Comparison of ENCODE assay signal across 25 mouse cellular contexts in the genomic region with DNA sequence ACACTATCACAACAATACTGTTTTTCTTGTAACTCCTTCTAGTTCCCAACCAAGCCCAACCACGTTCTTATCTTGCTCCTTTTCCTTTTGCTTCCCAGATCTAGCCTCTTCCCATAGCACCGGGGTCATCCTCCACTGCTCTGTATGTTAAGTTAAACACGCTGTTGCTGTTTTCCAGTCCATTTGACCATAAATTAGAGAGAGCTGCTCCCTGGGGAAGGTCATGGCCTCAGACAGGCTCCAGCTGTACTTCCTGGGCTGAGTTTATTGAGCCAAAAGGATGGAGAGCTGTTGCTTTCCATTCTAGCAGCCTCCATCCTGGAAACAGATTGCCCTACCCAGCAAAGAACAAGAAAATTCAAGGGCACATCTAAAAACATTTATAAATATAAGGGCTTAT. TPM values are rescaled to one million over a fixed set of nuclear protein-coding genes. Genes with fewer than 3 reads are reported as not detected.
DNase-seq lines count a peak whose midpoint lies in the region; ATAC-seq lines count a peak whose summit lies in the region.
"Had no signal": no experiment of that assay in that cellular context is flagged by ENCODE, and none has a peak within 500 bp of the region (broad histone marks: within the 10 kb centered on the region; RNA-seq: fewer than 3 reads in every experiment).

No protein-coding gene starts in this region.

- no peak overlapping the region for H3K9ac ChIP-seq in embryonic facial prominence, embryonic 14.5 days (ENCODE audit: low read depth, low read length)
- no peak overlapping the region for H3K9ac ChIP-seq in kidney, embryonic 15.5 days
- no peak overlapping the region for H3K9ac ChIP-seq in liver, embryonic 12.5 days
- H3K9ac ChIP-seq in forebrain, embryonic 12.5 days, result no peak overlapping the region
- H3K9ac ChIP-seq: embryonic facial prominence, embryonic 13.5 days; forebrain, embryonic 13.5 days; hindbrain, embryonic 14.5 days; limb, embryonic 12.5 days; midbrain, embryonic 12.5 days had no signal

- H3K4me3 ChIP-seq in embryonic facial prominence, embryonic 14.5 days (ENCODE audit: low read depth, low read length), result no peak overlapping the region
- no peak overlapping the region for H3K4me3 ChIP-seq in embryonic facial prominence, embryonic 10.5 days
- H3K4me3 ChIP-seq in kidney, embryonic 15.5 days (replicated peaks), result no peak overlapping the region
- no peak overlapping the region for H3K4me3 ChIP-seq in liver, embryonic 12.5 days
- H3K4me3 ChIP-seq in forebrain, embryonic 12.5 days (replicated peaks), result no peak overlapping the region
- H3K4me3 ChIP-seq: embryonic facial prominence, embryonic 13.5 days; forebrain, embryonic 13.5 days; left cerebral cortex, adult 2 months; limb, embryonic 12.5 days; midbrain, embryonic 12.5 days; myocyte had no signal

- ATAC-seq in embryonic facial prominence, embryonic 14.5 days (ENCODE audit: low read depth), result no peak
- peak; percentile 89 for ATAC-seq in kidney, embryonic 15.5 days (replicated peaks; ENCODE audit: low FRiP score)
- ATAC-seq in liver, embryonic 12.5 days, result no peak
- ATAC-seq in forebrain, embryonic 12.5 days (ENCODE audit: low FRiP score), result no peak
- ATAC-seq: activated CD4-positive, CD25-positive, alpha-beta regulatory T cell, adult 4 months; forebrain, embryonic 13.5 days had no signal

- no peaks in the 10 kb centered on the region for H3K36me3 ChIP-seq in embryonic facial prominence, embryonic 14.5 days (ENCODE audit: control insufficient read depth, insufficient read depth, low read length)
- no peaks in the 10 kb centered on the region for H3K36me3 ChIP-seq in embryonic facial prominence, embryonic 10.5 days (replicated peaks)
- H3K36me3 ChIP-seq in kidney, embryonic 15.5 days, result no peaks in the 10 kb centered on the region
- H3K36me3 ChIP-seq in liver, embryonic 12.5 days, result no peaks in the 10 kb centered on the region
- no peaks in the 10 kb centered on the region for H3K36me3 ChIP-seq in forebrain, embryonic 12.5 days (replicated peaks)
- H3K36me3 ChIP-seq: embryonic facial prominence, embryonic 13.5 days; limb, embryonic 12.5 days; midbrain, embryonic 12.5 days had no signal

- 46% methylated on average over 3 of the region's 3 CpGs for WGBS in embryonic facial prominence, embryonic 14.5 days
- 36% methylated on average over 3 of the region's 3 CpGs for WGBS in embryonic facial prominence, embryonic 10.5 days
- 4% methylated on average over 3 of the region's 3 CpGs for WGBS in kidney, embryonic 15.5 days
- WGBS in liver, embryonic 12.5 days (ENCODE audit: insufficient replicate concordance), result 40% methylated on average over 3 of the region's 3 CpGs
- 67% methylated on average over 3 of the region's 3 CpGs for WGBS in forebrain, embryonic 12.5 days

- H3K27ac ChIP-seq in embryonic facial prominence, embryonic 14.5 days (replicated peaks; ENCODE audit: low read depth, low read length), result no peak overlapping the region
- H3K27ac ChIP-seq in embryonic facial prominence, embryonic 10.5 days (replicated peaks), result no peak overlapping the region
- H3K27ac ChIP-seq in kidney, embryonic 15.5 days, result peak overlapping the region; percentile 81
- no peak overlapping the region for H3K27ac ChIP-seq in liver, embryonic 12.5 days
- H3K27ac ChIP-seq in forebrain, embryonic 12.5 days, result no peak overlapping the region
- H3K27ac ChIP-seq: embryonic facial prominence, embryonic 13.5 days; forebrain, embryonic 13.5 days; hindbrain, embryonic 14.5 days; left cerebral cortex, adult 2 months; limb, embryonic 12.5 days; midbrain, embryonic 12.5 days had no signal

- peak; percentile 35 for DNase-seq in embryonic facial prominence, embryonic 14.5 days (ENCODE audit: low spot score)
- DNase-seq in embryonic facial prominence, embryonic 10.5 days (ENCODE audit: low spot score), result no peak
- DNase-seq in kidney, adult 8-10 months, result no peak
- peak; percentile 54 for DNase-seq in heart, postnatal 4 days
- peak; percentile 18 for DNase-seq in skeletal muscle tissue, adult 2 months (ENCODE audit: low read depth, low spot score)
- DNase-seq: adrenal gland, postnatal 36 days; cerebellum, postnatal 14 days; lung, postnatal 36 days; retina, postnatal 1 day; thymus, postnatal 4 days had no signal

- H3K9me3 ChIP-seq in embryonic facial prominence, embryonic 14.5 days (ENCODE audit: control insufficient read depth, low read length), result no peaks in the 10 kb centered on the region
- no peaks in the 10 kb centered on the region for H3K9me3 ChIP-seq in embryonic facial prominence, embryonic 10.5 days
- H3K9me3 ChIP-seq in kidney, embryonic 15.5 days (replicated peaks), result no peaks in the 10 kb centered on the region
- no peaks in the 10 kb centered on the region for H3K9me3 ChIP-seq in liver, embryonic 12.5 days (replicated peaks)
- H3K9me3 ChIP-seq in forebrain, embryonic 12.5 days, result no peaks in the 10 kb centered on the region
- H3K9me3 ChIP-seq: embryonic facial prominence, embryonic 13.5 days; forebrain, embryonic 13.5 days; limb, embryonic 12.5 days; midbrain, embryonic 12.5 days had no signal

- H3K4me1 ChIP-seq in embryonic facial prominence, embryonic 14.5 days (ENCODE audit: control insufficient read depth, insufficient read depth, low read length), result no peaks in the 10 kb centered on the region
- peaks cover 22% of the 10 kb centered on the region for H3K4me1 ChIP-seq in embryonic facial prominence, embryonic 10.5 days
- H3K4me1 ChIP-seq in kidney, embryonic 15.5 days, result peaks cover 49% of the 10 kb centered on the region
- no peaks in the 10 kb centered on the region for H3K4me1 ChIP-seq in liver, embryonic 12.5 days
- H3K4me1 ChIP-seq in forebrain, embryonic 12.5 days, result no peaks in the 10 kb centered on the region
- H3K4me1 ChIP-seq: embryonic facial prominence, embryonic 13.5 days; forebrain, embryonic 13.5 days; midbrain, embryonic 12.5 days had no signal

- no peak overlapping the region for H3K4me2 ChIP-seq in embryonic facial prominence, embryonic 14.5 days (ENCODE audit: low read depth, low read length)
- H3K4me2 ChIP-seq in kidney, embryonic 15.5 days, result peak overlapping the region; percentile 28
- no peak overlapping the region for H3K4me2 ChIP-seq in liver, embryonic 12.5 days
- H3K4me2 ChIP-seq in forebrain, embryonic 12.5 days, result no peak overlapping the region
- H3K4me2 ChIP-seq: embryonic facial prominence, embryonic 13.5 days; forebrain, embryonic 13.5 days; hindbrain, embryonic 14.5 days; limb, embryonic 12.5 days; midbrain, embryonic 12.5 days had no signal

- no peaks in the 10 kb centered on the region for H3K27me3 ChIP-seq in embryonic facial prominence, embryonic 14.5 days (replicated peaks; ENCODE audit: control insufficient read depth, insufficient read depth, low read length)
- H3K27me3 ChIP-seq in embryonic facial prominence, embryonic 10.5 days (replicated peaks; ENCODE audit: low read depth, poor library complexity, severe bottlenecking), result no peaks in the 10 kb centered on the region
- H3K27me3 ChIP-seq in kidney, embryonic 15.5 days, result no peaks in the 10 kb centered on the region
- no peaks in the 10 kb centered on the region for H3K27me3 ChIP-seq in liver, embryonic 12.5 days (replicated peaks)
- H3K27me3 ChIP-seq in forebrain, embryonic 12.5 days, result no peaks in the 10 kb centered on the region
- H3K27me3 ChIP-seq: embryonic facial prominence, embryonic 13.5 days; forebrain, embryonic 13.5 days; limb, embryonic 12.5 days; midbrain, embryonic 12.5 days had no signal

RNA-seq across cellular contexts. Expression of a gene that starts 7.6 kb away (rescaled TPM):
- polyA plus RNA-seq in embryonic facial prominence, embryonic 14.5 days (2014; fragmentation: Nextera tagmentation; extraction: Ambion mirVana), result not detected in 2 replicates
- not detected in 2 replicates for polyA plus RNA-seq in embryonic facial prominence, embryonic 10.5 days (2016; fragmentation: Nextera tagmentation; extraction: Ambion mirVana)
- polyA plus RNA-seq in kidney, embryonic 15.5 days (2015; fragmentation: Nextera tagmentation; extraction: Ambion mirVana), result not detected in 2 replicates
- total RNA-seq in heart, postnatal 4 days (2021), result not detected
- polyA plus RNA-seq in liver, embryonic 12.5 days (2016; fragmentation: Nextera tagmentation; extraction: Ambion mirVana), result not detected in 2 replicates
- polyA plus RNA-seq in forebrain, embryonic 12.5 days (2016; fragmentation: Nextera tagmentation; extraction: Ambion mirVana), result not detected in 2 replicates
- total RNA-seq: adrenal gland, postnatal 36 days; granulocyte monocyte progenitor cell, adult 5-6 weeks; left cerebral cortex, adult 2 months; neutrophil, adult 5-6 weeks had no signal
- polyA plus RNA-seq: activated CD4-positive, CD25-positive, alpha-beta regulatory T cell, adult 4 months; embryonic facial prominence, embryonic 13.5 days; forebrain, embryonic 13.5 days; hindbrain, embryonic 14.5 days; limb, embryonic 12.5 days; liver, embryonic 16.5 days; midbrain, embryonic 12.5 days; myocyte; testis, adult 2 months had no signal

RNA-seq across cellular contexts. Expression of a gene that starts 16.9 kb away (rescaled TPM):
- polyA plus RNA-seq in embryonic facial prominence, embryonic 14.5 days (2014; fragmentation: Nextera tagmentation; extraction: Ambion mirVana), result 84.2 and 93.9 TPM in 2 replicates
- 37.2 and 42.5 TPM in 2 replicates for polyA plus RNA-seq in embryonic facial prominence, embryonic 10.5 days (2016; fragmentation: Nextera tagmentation; extraction: Ambion mirVana)
- 134 and 144 TPM in 2 replicates for polyA plus RNA-seq in kidney, embryonic 15.5 days (2015; fragmentation: Nextera tagmentation; extraction: Ambion mirVana)
- total RNA-seq in heart, postnatal 4 days (2021), result 100 to 1,000 TPM; 266 to 279 TPM
- 8.3 and 8.6 TPM in 2 replicates for polyA plus RNA-seq in liver, embryonic 12.5 days (2016; fragmentation: Nextera tagmentation; extraction: Ambion mirVana)
- polyA plus RNA-seq in forebrain, embryonic 12.5 days (2016; fragmentation: Nextera tagmentation; extraction: Ambion mirVana), result 25.7 and 26.1 TPM in 2 replicates
- total RNA-seq: granulocyte monocyte progenitor cell, adult 5-6 weeks had no signal
- polyA plus RNA-seq: activated CD4-positive, CD25-positive, alpha-beta regulatory T cell, adult 4 months had no signal

Comparison
In these comparisons a context has a peak if more than half of its experiments do, and no peak if none do; other contexts are left out.
1. DNase-seq: peak in embryonic facial prominence, embryonic 14.5 days (single experiment), heart, postnatal 4 days (single experiment) and skeletal muscle tissue, adult 2 months (single experiment); none in embryonic facial prominence, embryonic 10.5 days (single experiment) and kidney, adult 8-10 months (0 of 2).